Mouse (Mus musculus) 3134 (cell line): ENCODE data around the gene Ntrk2.

Experiments used
- DNase-seq: peaks from one replicate; pipeline ENCODE4 v3.0.0-alpha.2; 2011; ENCODE audit warnings: low spot score; ENCODE audit not compliant: insufficient read length; ENCODE audit errors: extremely low read depth

Gene Ntrk2

GRCm38 (mm10) chr13:58964701-58965359 is 158.5 kb downstream of the Ntrk2 start:
- no peak for DNase-seq

- DNase-seq: no peak
These were observed 159.5 kb downstream of the Ntrk2 start for GRCm38 (mm10) chr13:58965826-58966225.

GRCm38 (mm10) chr13:58966466-58966865 is 160.1 kb downstream of the Ntrk2 start:
- DNase-seq: no peak

GRCm38 (mm10) chr13:58968168-58968567 is 161.8 kb downstream of the Ntrk2 start:
- no peak for DNase-seq

GRCm38 (mm10) chr13:58971449-58971903 is 165.1 kb downstream of the Ntrk2 start:
- no peak for DNase-seq

GRCm38 (mm10) chr13:58972511-58972910 is 166.1 kb downstream of the Ntrk2 start:
- no peak for DNase-seq

- DNase-seq: no peak
These were observed 190.1 kb downstream of the Ntrk2 start for GRCm38 (mm10) chr13:58996447-58996846.

GRCm38 (mm10) chr13:58997763-58998162 is 191.4 kb downstream of the Ntrk2 start:
- no peak for DNase-seq

- DNase-seq: no peak
These were observed 193.1 kb downstream of the Ntrk2 start for GRCm38 (mm10) chr13:58999373-59000053.

GRCm38 (mm10) chr13:59002943-59003806 is 196.8 kb downstream of the Ntrk2 start:
- DNase-seq: no peak

GRCm38 (mm10) chr13:59003807-59004173 is 197.4 kb downstream of the Ntrk2 start:
- DNase-seq: no peak

- DNase-seq: no peak
These were observed 198.2 kb downstream of the Ntrk2 start for GRCm38 (mm10) chr13:59004579-59004978.

- no peak for DNase-seq
These were observed 203.5 kb downstream of the Ntrk2 start for GRCm38 (mm10) chr13:59009855-59010254.

- no peak for DNase-seq
These were observed 204.6 kb downstream of the Ntrk2 start for GRCm38 (mm10) chr13:59010893-59011529.

GRCm38 (mm10) chr13:59011530-59011903 is 205.1 kb downstream of the Ntrk2 start:
- no peak for DNase-seq

GRCm38 (mm10) chr13:59015360-59015759 is 209.0 kb downstream of the Ntrk2 start:
- DNase-seq: no peak

GRCm38 (mm10) chr13:59017121-59017520 is 210.8 kb downstream of the Ntrk2 start:
- no peak for DNase-seq

GRCm38 (mm10) chr13:59022251-59023042 is 216.1 kb downstream of the Ntrk2 start:
- no peak for DNase-seq

- DNase-seq: no peak
These were observed 219.3 kb downstream of the Ntrk2 start for GRCm38 (mm10) chr13:59025653-59026052.

- no peak for DNase-seq
These were observed 221.1 kb downstream of the Ntrk2 start for GRCm38 (mm10) chr13:59027436-59027835.
